Mouse (Mus musculus) spleen, postnatal 36 days (tissue): ENCODE results near the gene Col6a6.
A peak's percentile ranks its signal among the peaks of the same experiment; 100 is the strongest.

Source experiments
- DNase-seq, 2 experiments: peaks; one replicate each; pipeline ENCODE4 v3.0.0; 2022; ENCODE audit warnings: low spot score in 2 of 2, mixed read lengths in 1 of 2

Gene Col6a6

DNA sequence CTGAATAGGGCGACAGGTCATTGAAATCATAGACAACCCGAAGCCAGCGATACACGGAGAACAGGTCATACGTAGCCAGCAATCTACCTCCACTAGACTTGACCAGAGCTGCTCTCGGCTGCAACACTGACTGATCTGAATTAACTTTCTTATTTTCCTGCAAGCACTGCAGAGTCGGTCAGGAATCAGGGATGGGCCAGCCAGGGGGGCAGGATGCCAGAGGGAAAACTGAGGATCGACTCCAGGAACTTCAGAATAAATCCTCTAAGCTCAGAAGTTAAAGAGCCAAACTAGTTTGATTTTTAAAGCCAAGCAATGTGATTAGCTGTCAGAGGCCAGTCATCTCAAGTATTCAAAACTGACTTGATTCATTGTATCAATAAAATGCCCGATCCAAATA lies 88.5 kb downstream of the Col6a6 start:
- DNase-seq: no peak

DNA sequence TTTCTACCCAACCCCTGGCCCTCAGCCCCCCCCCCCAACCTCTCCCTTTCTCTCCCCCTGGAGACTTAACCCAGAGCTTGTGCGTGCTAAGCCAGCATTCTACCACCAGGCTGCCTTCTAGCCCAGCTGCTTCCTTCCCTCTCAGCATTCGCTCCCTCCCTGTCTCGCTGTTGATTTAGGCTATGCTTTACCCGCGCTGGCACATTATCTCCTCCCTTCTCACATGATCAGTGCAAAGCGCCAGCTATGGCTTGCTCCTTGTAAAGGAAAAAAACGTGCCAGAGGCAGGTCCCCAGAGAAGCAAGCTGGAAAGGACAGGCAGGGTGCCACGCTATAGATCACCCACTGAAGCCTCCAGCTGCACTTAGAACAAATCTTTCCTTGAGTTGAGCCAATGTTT lies 90.5 kb downstream of the Col6a6 start:
- no peak for DNase-seq

GRCm38 (mm10) chr9:105735195-105735594 lies 92.8 kb downstream of the Col6a6 start:
- DNase-seq: no peak

GRCm38 (mm10) chr9:105734651-105735050 lies 93.3 kb downstream of the Col6a6 start:
- DNase-seq: no peak

- no peak for DNase-seq
Observed at GRCm38 (mm10) chr9:105731976-105732375, 96.0 kb downstream of the Col6a6 start.

GRCm38 (mm10) chr9:105720430-105720829 lies 107.5 kb downstream of the Col6a6 start:
- no peak for DNase-seq

- DNase-seq: no peak
Observed at GRCm38 (mm10) chr9:105719851-105720395, 108.0 kb downstream of the Col6a6 start.

GRCm38 (mm10) chr9:105719367-105719766 lies 108.6 kb downstream of the Col6a6 start:
- no peak for DNase-seq

DNA sequence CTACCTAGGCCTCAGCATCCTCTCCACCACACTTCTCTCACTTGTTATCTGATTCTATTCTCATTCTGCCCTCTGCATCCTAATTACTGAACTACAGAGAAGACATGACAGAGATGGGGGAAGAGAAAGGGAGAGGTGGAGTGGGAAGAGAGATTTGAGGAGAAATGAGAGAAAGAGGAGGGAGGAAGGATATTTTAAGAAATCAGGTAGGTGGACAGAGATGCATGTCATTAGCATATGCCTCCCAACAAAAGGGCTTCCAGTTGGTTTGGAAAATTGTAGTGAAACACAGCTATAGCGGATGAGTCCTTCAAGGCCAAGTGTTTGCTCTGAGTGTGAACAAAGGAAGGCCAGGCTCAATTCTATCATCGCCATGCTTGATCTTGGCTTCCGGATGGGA lies 115.9 kb downstream of the Col6a6 start:
- DNase-seq: no peak

- no peak for DNase-seq
Observed at GRCm38 (mm10) chr9:105705011-105705410, 122.9 kb downstream of the Col6a6 start.

- DNase-seq: no peak
Observed at GRCm38 (mm10) chr9:105704226-105704932, 123.6 kb downstream of the Col6a6 start.

DNA sequence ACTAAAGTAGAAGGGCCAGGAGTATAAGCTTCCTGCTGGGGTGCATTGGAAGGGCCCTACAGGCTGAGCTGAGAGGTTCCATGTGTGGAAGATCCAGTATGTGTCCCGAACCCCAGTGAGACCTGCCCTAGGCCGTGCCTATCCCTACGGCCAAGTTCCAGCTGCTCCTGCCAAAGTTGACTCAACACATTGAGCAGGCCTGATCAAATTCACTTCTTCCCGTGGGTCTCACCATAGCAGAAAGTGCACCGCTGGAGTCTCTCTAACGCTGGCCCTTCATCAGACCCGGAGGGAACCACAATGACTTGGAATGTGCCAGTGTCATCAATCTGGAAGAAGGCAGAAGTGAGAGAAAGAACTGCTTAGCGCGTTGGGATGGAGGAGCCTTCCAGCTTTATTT lies 126.0 kb downstream of the Col6a6 start:
- no peak for DNase-seq

- DNase-seq: no peak
Observed at GRCm38 (mm10) chr9:105700702-105701101, 127.3 kb downstream of the Col6a6 start.

GRCm38 (mm10) chr9:105697764-105698396 lies 130.1 kb downstream of the Col6a6 start:
- DNase-seq: no peak

DNA sequence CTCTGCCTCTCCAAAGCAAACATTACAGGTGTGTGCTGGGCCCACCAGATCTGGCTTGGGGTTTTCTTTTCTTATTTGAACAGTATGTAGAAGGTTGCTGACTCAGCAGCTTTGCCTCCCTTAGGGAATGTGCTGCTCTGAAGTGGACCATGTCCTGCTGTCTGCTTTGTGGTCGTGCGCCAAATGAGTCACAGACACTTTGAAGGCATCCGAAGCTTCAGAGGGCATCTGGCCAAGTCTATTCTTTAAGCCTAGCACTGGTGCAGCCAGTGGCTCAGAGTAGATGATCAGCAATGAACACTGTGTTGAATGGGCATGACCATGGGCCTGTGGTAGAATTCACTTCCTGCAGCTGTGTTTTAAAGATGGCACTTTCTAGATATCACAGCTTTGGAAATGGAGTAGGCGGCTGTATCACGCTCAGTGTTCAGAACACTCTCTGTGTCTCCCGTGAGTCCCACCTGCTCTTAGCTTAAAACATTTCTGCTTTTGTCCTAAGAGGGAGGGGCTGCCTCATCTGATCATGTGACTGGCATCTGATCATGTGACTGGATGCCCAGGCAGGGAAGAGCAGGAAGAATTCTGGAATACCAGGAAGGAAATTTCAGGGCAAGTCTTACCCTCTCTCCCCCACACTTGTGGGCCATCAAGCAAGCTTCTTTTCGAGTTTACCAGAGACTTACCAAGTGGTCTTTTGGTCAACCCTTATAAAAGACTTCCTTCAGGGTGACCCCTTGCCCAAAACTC lies 131.0 kb downstream of the Col6a6 start:
- no peak for DNase-seq

DNA sequence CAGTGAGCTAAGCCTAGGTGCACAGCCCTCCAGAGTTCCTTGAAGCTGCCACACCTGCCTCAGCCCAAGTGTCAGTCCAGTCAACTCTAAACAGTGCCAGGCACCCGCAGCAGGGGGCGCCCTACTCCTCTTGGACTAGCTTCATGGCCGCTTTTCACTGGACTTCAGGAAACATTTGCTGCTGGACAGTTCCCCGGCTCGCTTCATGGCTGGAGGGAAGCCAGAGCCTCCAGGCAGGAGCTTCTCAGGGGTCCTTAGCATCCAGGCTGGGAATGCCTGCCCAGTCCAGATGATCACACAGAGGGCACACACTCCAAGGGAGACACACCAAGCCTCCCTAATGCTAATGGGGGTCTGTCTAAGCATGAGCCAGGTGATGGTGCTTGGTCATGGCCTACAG lies 134.1 kb downstream of the Col6a6 start:
- DNase-seq: peak; percentile 22 to 34

- no peak for DNase-seq
Observed at GRCm38 (mm10) chr9:105693056-105693455, 134.9 kb downstream of the Col6a6 start.

GRCm38 (mm10) chr9:105692472-105692871 lies 135.5 kb downstream of the Col6a6 start:
- DNase-seq: no peak

GRCm38 (mm10) chr9:105689485-105689884 lies 138.5 kb downstream of the Col6a6 start:
- DNase-seq: no peak

DNA sequence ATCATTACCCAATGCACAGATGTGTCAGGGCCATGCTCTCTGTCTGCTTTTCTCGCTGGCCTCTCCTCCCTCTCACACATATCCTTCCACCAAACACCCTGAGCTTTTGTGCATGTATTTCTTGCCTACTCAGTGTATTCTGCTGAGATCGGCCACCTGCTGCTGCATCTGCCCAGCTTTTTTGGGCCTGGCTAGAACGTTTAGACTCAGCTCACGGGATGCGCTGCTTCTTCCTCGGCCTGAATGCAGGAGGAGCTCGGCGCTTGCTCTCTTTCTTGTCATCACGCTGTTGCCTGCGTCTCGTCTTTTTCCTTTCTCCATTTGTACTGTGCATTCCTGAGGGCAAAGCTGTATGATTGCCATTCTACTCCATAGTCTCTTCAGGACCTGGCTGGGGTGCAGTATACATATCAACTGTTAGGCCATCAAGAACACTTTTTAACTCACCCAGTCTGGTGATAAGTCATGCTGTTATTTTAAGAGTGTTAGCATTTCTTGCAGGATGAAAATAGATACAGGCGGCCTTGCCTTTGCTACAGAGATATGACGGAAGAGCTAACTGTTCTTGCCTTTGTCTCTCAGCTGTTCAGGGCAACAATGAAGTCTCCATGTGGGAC lies 143.3 kb downstream of the Col6a6 start:
- DNase-seq: no peak

DNA sequence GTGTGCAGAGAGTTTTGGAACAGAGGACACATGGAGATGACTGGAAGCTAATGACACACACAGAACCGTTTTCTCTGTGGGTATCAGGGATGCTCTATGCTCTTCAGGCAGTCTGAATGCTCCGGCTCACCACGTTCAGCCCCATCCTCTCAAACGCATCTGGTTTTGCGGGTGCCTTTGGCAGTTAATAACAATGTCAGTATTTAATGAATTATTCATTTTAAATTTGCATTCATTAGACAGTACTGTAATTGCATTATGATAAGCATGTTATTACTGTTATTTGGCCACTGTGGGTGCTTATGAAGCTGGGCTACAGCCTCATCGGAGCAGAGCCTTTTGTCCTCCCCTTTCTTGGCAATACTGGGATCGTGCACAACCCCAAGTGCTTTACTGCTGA lies 146.6 kb downstream of the Col6a6 start:
- no peak for DNase-seq

DNA sequence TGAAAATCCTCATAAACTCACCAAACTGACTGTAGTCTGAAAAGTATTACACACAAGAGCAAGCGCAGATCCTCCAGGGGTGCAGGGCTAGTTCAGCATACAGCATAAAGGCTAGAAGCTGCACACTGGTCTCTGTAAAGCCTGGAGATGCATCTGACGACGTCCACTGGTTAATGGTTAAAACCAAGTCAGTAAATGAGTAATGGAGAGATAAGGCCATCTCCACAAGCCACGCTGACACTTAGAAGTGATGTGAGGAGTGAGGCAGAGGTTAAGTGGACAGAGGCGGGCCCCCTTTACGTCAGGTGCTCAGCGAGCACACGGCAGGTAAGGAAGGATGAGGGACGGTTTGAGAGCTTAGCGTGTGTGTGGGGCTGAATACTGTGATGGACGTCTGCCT lies 152.0 kb downstream of the Col6a6 start:
- DNase-seq: no peak
